Mouse (Mus musculus): Measurements from ENCODE around the gene Slc5a2. TPM values are rescaled to one million over a fixed set of nuclear protein-coding genes. Genes with fewer than 3 reads are reported as not detected.
A peak's percentile ranks its signal among the peaks of the same experiment; 100 is the strongest.

Gene Slc5a2
- total RNA-seq, 1 experiment from 2014 or later = not detected

DNA sequence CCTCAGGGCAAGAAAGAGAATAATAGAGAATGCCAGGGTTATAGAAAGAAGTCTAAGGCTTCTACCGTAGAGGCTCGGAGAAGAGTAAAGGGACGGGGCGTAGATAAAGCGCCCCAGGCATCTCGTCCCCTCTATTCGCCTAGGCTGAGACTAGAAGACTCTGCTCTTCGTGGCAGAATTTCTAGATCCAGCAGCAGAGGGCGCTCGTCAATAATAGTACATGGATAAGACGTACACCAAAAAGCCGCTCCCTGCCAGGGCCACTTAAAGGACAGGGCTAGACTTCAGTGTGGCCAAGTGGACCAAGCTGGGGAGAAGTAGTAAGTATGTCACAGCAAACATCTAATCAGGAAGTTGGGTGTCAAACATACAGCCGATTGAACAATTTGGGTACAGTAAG, 18.0 kb upstream of the Slc5a2 start:
- peak; percentile 43 to 63; a peak in 2 of 4 replicates for ATAC-seq (replicated peaks in 1 of 2; ENCODE audit: insufficient read depth in 1 of 2, low FRiP score in 2 of 2, low TSS enrichment in 1 of 2, low read depth in 1 of 2, poor library complexity in 2 of 2, severe bottlenecking in 2 of 2)

DNA sequence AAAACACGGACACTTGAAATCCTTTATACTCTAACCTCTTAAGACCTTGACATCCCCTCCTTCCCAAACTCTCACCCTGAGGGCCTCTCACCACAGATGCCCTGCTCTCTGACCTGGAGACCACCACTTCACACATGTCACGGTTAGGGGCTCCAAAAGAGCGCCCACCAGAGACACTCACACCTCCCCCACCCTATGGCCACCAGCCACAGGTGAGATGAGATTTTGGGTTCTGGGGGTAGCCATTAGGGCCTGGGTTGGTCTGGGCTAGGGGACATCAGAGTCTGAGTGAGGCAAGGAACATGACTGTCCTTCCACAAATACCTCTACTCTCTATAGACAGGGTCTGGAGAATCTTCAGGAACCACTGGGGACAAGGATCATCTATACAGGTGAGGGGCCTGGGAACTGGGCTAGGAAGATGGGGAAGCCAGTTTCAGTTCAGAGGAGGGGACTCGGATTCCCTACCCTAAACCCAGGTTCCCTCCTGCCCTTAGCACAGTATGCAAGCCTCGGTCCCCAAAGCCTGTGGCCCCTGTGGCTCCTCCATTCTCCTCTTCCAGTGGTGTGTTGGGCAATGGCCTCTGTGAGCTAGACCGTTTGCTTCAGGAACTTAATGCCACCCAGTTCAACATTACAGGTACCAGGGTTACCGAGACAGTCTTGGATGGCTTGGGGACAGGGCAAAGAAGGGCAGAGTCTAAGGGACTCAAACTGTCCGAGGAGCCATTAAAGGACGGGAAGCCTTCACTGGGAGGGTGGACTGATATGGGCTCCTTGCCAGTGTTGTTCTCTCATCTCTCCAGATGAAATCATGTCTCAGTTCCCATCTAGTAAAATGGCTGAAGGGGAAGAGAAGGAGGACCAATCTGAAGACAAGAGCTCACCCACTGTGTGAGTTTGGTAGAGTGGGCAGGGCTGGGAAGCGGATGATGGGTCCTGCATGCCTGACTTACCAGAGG, 17.1 kb upstream of the Slc5a2 start:
- ATAC-seq (replicated peaks in 1 of 2; ENCODE audit: insufficient read depth in 1 of 2, low FRiP score in 2 of 2, low TSS enrichment in 1 of 2, low read depth in 1 of 2, poor library complexity in 2 of 2, severe bottlenecking in 2 of 2) = no peak

- ATAC-seq (replicated peaks in 1 of 2; ENCODE audit: insufficient read depth in 1 of 2, low FRiP score in 2 of 2, low TSS enrichment in 1 of 2, low read depth in 1 of 2, poor library complexity in 2 of 2, severe bottlenecking in 2 of 2) = no peak
Measured at GRCm38 (mm10) chr7:128249998-128250397, 15.5 kb upstream of the Slc5a2 start.

- ATAC-seq (replicated peaks in 1 of 2; ENCODE audit: insufficient read depth in 1 of 2, low FRiP score in 2 of 2, low TSS enrichment in 1 of 2, low read depth in 1 of 2, poor library complexity in 2 of 2, severe bottlenecking in 2 of 2) = no peak; a peak in 1 of 4 replicates
Measured at GRCm38 (mm10) chr7:128251946-128252345, 13.5 kb upstream of the Slc5a2 start.

GRCm38 (mm10) chr7:128252609-128253008, 12.8 kb upstream of the Slc5a2 start:
- ATAC-seq (replicated peaks in 1 of 2; ENCODE audit: insufficient read depth in 1 of 2, low FRiP score in 2 of 2, low TSS enrichment in 1 of 2, low read depth in 1 of 2, poor library complexity in 2 of 2, severe bottlenecking in 2 of 2) = peak; percentile 43 to 70; a peak in 3 of 4 replicates

GRCm38 (mm10) chr7:128254978-128255377, 10.5 kb upstream of the Slc5a2 start:
- ATAC-seq (replicated peaks in 1 of 2; ENCODE audit: insufficient read depth in 1 of 2, low FRiP score in 2 of 2, low TSS enrichment in 1 of 2, low read depth in 1 of 2, poor library complexity in 2 of 2, severe bottlenecking in 2 of 2) = no peak

GRCm38 (mm10) chr7:128255757-128256156, 9.7 kb upstream of the Slc5a2 start:
- ATAC-seq (replicated peaks in 1 of 2; ENCODE audit: insufficient read depth in 1 of 2, low FRiP score in 2 of 2, low TSS enrichment in 1 of 2, low read depth in 1 of 2, poor library complexity in 2 of 2, severe bottlenecking in 2 of 2) = no peak

- ATAC-seq (replicated peaks in 1 of 2; ENCODE audit: insufficient read depth in 1 of 2, low FRiP score in 2 of 2, low TSS enrichment in 1 of 2, low read depth in 1 of 2, poor library complexity in 2 of 2, severe bottlenecking in 2 of 2) = no peak
Measured at GRCm38 (mm10) chr7:128256783-128257334, 8.6 kb upstream of the Slc5a2 start.

DNA sequence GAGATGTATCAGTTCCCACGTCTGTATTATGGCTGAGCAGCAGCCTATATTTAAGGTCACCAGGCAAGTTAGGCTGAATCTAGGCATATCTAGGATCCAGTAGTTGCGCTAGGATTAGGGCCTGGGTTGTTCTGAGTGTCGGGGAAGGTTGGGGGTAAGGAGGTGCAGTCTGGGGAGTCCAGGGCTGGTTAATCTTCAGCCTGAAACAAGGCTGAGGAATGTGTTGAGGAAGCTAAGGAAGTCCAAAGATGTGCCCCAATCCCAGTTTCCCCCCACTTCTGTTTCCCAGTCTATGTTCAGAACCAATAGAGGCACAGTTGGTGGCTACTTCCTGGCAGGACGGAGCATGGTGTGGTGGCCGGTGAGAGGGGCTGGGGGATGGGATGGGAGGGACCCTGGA, 599 bp downstream of the Slc5a2 start:
- no peak for ATAC-seq (replicated peaks in 1 of 2; ENCODE audit: insufficient read depth in 1 of 2, low FRiP score in 2 of 2, low TSS enrichment in 1 of 2, low read depth in 1 of 2, poor library complexity in 2 of 2, severe bottlenecking in 2 of 2)

DNA sequence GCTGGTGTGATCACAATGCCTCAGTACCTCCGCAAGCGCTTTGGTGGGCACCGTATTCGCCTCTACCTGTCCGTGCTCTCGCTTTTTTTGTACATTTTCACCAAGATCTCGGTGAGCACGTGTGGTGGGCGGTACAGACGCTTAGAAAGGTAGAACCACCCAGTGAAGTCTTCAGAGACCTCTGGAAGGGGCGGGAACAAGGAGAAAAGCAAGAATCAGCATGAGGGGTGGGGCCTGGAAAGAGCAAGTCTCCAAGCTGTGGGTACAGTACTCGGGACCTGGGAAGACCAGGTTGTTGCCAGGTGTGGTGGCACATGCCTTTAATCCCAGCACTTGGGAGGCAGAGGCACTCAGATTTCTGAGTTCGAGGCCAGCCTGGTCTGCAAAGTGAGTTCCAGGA, 1.9 kb downstream of the Slc5a2 start:
- ATAC-seq (replicated peaks in 1 of 2; ENCODE audit: insufficient read depth in 1 of 2, low FRiP score in 2 of 2, low TSS enrichment in 1 of 2, low read depth in 1 of 2, poor library complexity in 2 of 2, severe bottlenecking in 2 of 2) = no peak

- ATAC-seq (replicated peaks in 1 of 2; ENCODE audit: insufficient read depth in 1 of 2, low FRiP score in 2 of 2, low TSS enrichment in 1 of 2, low read depth in 1 of 2, poor library complexity in 2 of 2, severe bottlenecking in 2 of 2) = no peak
Measured at GRCm38 (mm10) chr7:128267813-128268212, 2.4 kb downstream of the Slc5a2 start.

- peak; percentile 33 to 37; a peak in 1 of 4 replicates for ATAC-seq (replicated peaks in 1 of 2; ENCODE audit: insufficient read depth in 1 of 2, low FRiP score in 2 of 2, low TSS enrichment in 1 of 2, low read depth in 1 of 2, poor library complexity in 2 of 2, severe bottlenecking in 2 of 2)
Measured at GRCm38 (mm10) chr7:128270431-128270850, 5.0 kb downstream of the Slc5a2 start.

- no peak for ATAC-seq (replicated peaks in 1 of 2; ENCODE audit: insufficient read depth in 1 of 2, low FRiP score in 2 of 2, low TSS enrichment in 1 of 2, low read depth in 1 of 2, poor library complexity in 2 of 2, severe bottlenecking in 2 of 2)
Measured at GRCm38 (mm10) chr7:128271496-128271895, 6.0 kb downstream of the Slc5a2 start.

GRCm38 (mm10) chr7:128276051-128276450, 10.6 kb downstream of the Slc5a2 start:
- ATAC-seq (replicated peaks in 1 of 2; ENCODE audit: insufficient read depth in 1 of 2, low FRiP score in 2 of 2, low TSS enrichment in 1 of 2, low read depth in 1 of 2, poor library complexity in 2 of 2, severe bottlenecking in 2 of 2) = no peak

- no peak for ATAC-seq (replicated peaks in 1 of 2; ENCODE audit: insufficient read depth in 1 of 2, low FRiP score in 2 of 2, low TSS enrichment in 1 of 2, low read depth in 1 of 2, poor library complexity in 2 of 2, severe bottlenecking in 2 of 2)
Measured at GRCm38 (mm10) chr7:128279750-128280149, 14.3 kb downstream of the Slc5a2 start.

- ATAC-seq (replicated peaks in 1 of 2; ENCODE audit: insufficient read depth in 1 of 2, low FRiP score in 2 of 2, low TSS enrichment in 1 of 2, low read depth in 1 of 2, poor library complexity in 2 of 2, severe bottlenecking in 2 of 2) = no peak
Measured at GRCm38 (mm10) chr7:128281765-128282164, 16.3 kb downstream of the Slc5a2 start.

DNA sequence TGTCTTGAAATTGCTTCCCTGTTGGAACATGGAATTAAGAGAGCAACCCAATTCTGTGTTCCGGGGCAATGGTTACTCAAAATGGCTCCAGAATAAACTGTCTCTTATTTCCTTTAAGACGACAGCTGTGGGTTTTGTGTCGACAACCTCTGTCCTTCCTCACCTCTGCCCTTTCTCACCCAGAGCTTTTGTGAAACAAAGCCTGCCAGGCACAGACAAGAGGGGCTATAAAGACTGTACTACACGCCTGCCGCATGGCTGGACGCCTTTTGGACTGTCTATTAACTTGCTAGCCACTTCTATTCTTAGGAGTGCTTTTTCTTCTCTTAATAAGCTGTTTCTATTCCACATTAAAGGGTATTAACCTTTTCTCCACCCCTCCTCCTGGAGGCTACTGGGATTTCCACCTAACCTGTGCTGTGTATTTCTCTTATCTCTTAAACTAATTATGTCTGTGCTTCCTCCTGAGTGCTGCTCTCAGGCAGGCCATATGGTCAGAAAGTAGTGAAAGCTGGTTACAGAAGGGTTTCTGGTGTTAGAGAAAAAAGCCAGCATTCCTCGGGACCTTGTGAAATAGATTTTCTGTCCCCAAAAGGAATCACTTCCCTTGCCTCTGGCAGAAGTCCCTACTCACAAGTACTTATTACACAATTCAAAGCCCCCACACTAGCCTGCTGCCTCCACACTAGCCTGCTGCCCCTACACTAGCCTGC, 17.2 kb downstream of the Slc5a2 start:
- ATAC-seq (replicated peaks in 1 of 2; ENCODE audit: insufficient read depth in 1 of 2, low FRiP score in 2 of 2, low TSS enrichment in 1 of 2, low read depth in 1 of 2, poor library complexity in 2 of 2, severe bottlenecking in 2 of 2) = no peak

DNA sequence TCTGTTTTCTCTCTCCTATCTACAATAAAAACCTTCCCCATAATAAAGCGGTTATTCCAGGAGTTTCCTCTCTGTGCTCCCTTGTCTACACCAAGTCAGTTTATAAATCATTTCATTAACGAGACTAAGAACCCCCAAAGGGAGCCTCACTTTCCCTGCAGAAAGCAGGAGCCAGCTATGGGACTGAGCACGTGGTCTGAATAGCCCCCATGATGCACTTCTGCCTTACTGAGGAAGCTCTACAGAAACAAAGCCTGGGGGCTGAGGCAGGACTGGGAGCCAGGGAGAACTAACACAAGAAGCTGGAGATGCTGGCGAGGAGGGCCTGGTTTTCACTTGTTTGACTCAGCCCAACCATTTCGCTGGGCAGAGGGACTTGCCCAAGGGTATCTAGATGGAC, 18.6 kb downstream of the Slc5a2 start:
- ATAC-seq (replicated peaks in 1 of 2; ENCODE audit: insufficient read depth in 1 of 2, low FRiP score in 2 of 2, low TSS enrichment in 1 of 2, low read depth in 1 of 2, poor library complexity in 2 of 2, severe bottlenecking in 2 of 2) = no peak
